Mouse (Mus musculus): ENCODE measurements around the gene Mfn1.

DNA sequence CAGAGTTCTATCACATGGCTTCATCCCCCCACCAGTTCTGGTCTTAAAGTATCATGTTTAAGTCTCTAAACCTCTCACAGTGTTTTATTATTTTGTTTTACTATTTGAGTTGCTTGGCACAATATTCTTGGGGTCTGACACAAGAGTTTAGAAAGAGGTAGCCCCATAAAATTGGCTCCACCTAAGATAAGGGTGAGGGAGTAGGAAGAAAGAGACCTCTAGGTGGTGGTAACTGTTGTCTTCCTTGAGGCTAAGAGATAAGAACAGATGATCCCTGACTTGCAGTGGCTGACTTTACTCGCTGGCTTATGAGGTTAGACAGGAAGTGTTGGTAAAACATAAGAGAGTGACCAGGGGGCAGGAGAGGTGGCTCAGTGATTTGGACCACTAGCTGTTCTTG lies 6.4 kb downstream of the Mfn1 start:
- TF ChIP-seq CTCF (IDR thresholded peaks at IDR 0.05; ENCODE audit: low read depth, low read length) (no peak), GATA1 (IDR thresholded peaks at IDR 0.05; ENCODE audit: borderline replicate concordance, low read length) (no peak), TAL1 (conservative IDR thresholded peaks at IDR 0.05; ENCODE audit: low read depth, low read length) (no peak), POLR2AphosphoS5 (IDR thresholded peaks at IDR 0.05; ENCODE audit: insufficient replicate concordance, low read depth, low read length) (no peak), GATA2 (IDR thresholded peaks at IDR 0.05; ENCODE audit: borderline replicate concordance, low read depth, low read length) (no peak)
